Mouse (Mus musculus): ENCODE results near the gene Srd5a1. TPM values are rescaled to one million over a fixed set of nuclear protein-coding genes. Genes with fewer than 3 reads are reported as not detected.

The Srd5a1 gene
- polyA plus RNA-seq, 1 experiment from 2014 or later, result 6.8 TPM

- Histone ChIP-seq H3K27me3 (ENCODE audit: control insufficient read depth, insufficient read depth, low read length) (no peaks in the 10 kb centered on the region), H3K36me3 (ENCODE audit: control insufficient read depth, insufficient read depth) (no peaks in the 10 kb centered on the region), H3K4me1 (ENCODE audit: control insufficient read depth, insufficient read depth, low read length) (peaks cover 2% of the 10 kb centered on the region; the same call in 1 of the 2 replicates), H3K9me3 (replicated peaks; ENCODE audit: control insufficient read depth, low read length) (no peaks in the 10 kb centered on the region), H3K4me2 (ENCODE audit: low read depth, low read length) (no peak overlapping the region), H3K27ac (ENCODE audit: low read length) (no peak overlapping the region), H3K9ac (ENCODE audit: low read length) (no peak overlapping the region), H3K4me3 (ENCODE audit: low read length) (no peak overlapping the region)
- ATAC-seq (replicated peaks; ENCODE audit: extremely low read depth, insufficient read depth, low FRiP score), result no peak
- 53% methylated on average over 8 of the region's 8 CpGs for WGBS
Observed at GRCm38 (mm10) chr13:69593453-69593852, 17.8 kb downstream of the Srd5a1 start.

GRCm38 (mm10) chr13:69592226-69592625 lies 19.0 kb downstream of the Srd5a1 start:
- 83% methylated on average over 8 of the region's 8 CpGs for WGBS
- Histone ChIP-seq H3K4me1 (ENCODE audit: control insufficient read depth, insufficient read depth, low read length) (peaks cover 2% of the 10 kb centered on the region; the same call in 1 of the 2 replicates), H3K27me3 (ENCODE audit: control insufficient read depth, insufficient read depth, low read length) (no peaks in the 10 kb centered on the region), H3K27ac (ENCODE audit: low read length) (no peak overlapping the region), H3K4me2 (ENCODE audit: low read depth, low read length) (no peak overlapping the region), H3K36me3 (ENCODE audit: control insufficient read depth, insufficient read depth) (no peaks in the 10 kb centered on the region), H3K9ac (ENCODE audit: low read length) (no peak overlapping the region), H3K9me3 (replicated peaks; ENCODE audit: control insufficient read depth, low read length) (no peaks in the 10 kb centered on the region), H3K4me3 (ENCODE audit: low read length) (no peak overlapping the region)
- ATAC-seq (replicated peaks; ENCODE audit: extremely low read depth, insufficient read depth, low FRiP score), result no peak

DNA sequence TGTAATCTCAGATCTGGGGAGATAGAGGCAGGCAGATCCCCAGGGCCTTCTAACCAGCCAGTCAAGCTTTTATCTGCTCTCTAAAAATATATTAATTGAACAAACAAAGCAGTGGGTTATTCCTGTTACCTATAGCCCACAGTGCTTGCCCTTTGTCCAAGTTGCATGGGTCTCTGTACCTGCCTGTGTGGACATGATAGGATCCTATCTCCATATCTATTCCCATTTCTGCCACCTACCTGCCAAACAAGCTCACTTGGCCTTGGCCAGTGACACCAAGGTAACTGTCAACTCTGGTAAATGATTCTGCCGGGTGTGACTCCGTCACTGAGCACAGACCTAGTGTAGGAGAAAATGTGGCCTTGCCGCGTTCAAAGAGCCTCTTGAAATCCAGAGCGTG lies 19.9 kb downstream of the Srd5a1 start:
- no peak overlapping the region for H3K9ac ChIP-seq (ENCODE audit: low read length)
- 92% methylated on average over 5 of the region's 5 CpGs for WGBS
- no peak for ATAC-seq (replicated peaks; ENCODE audit: extremely low read depth, insufficient read depth, low FRiP score)
- H3K36me3 ChIP-seq (ENCODE audit: control insufficient read depth, insufficient read depth), result no peaks in the 10 kb centered on the region
- no peak overlapping the region for H3K27ac ChIP-seq (ENCODE audit: low read length)
- no peak overlapping the region for H3K4me2 ChIP-seq (ENCODE audit: low read depth, low read length)
- peaks cover 2% of the 10 kb centered on the region; the same call in 1 of the 2 replicates for H3K4me1 ChIP-seq (ENCODE audit: control insufficient read depth, insufficient read depth, low read length)
- no peak overlapping the region for H3K4me3 ChIP-seq (ENCODE audit: low read length)
- no peaks in the 10 kb centered on the region for H3K27me3 ChIP-seq (ENCODE audit: control insufficient read depth, insufficient read depth, low read length)
- H3K9me3 ChIP-seq (replicated peaks; ENCODE audit: control insufficient read depth, low read length), result no peaks in the 10 kb centered on the region

DNA sequence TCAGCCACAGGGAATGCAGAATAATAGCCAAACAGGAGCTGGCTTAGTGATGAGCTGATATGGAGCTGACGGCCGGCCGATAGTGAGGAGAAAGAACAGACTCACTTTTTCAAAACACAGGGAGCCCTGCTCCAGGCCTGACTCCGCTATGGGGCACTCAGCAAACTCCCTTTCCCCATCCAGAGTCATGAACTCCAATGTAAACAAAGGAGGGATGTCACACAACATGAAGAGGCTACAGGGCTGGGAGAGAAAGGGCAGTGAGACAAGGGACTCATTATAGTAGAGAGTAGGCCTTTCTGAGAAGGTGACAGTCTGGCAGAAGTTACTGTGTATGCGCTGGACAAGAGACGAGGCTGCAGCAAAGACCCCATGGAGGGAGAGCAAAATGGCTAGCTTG lies 23.0 kb downstream of the Srd5a1 start:
- H3K27me3 ChIP-seq (ENCODE audit: control insufficient read depth, insufficient read depth, low read length), result no peaks in the 10 kb centered on the region
- WGBS, result 40% methylated on average over 6 of the region's 6 CpGs

GRCm38 (mm10) chr13:69587849-69588248 lies 23.4 kb downstream of the Srd5a1 start:
- Histone ChIP-seq H3K9me3 (replicated peaks; ENCODE audit: control insufficient read depth, low read length) (no peaks in the 10 kb centered on the region), H3K27ac (ENCODE audit: low read length) (no peak overlapping the region), H3K27me3 (ENCODE audit: control insufficient read depth, insufficient read depth, low read length) (no peaks in the 10 kb centered on the region), H3K4me3 (ENCODE audit: low read length) (no peak overlapping the region), H3K9ac (ENCODE audit: low read length) (no peak overlapping the region), H3K4me2 (ENCODE audit: low read depth, low read length) (no peak overlapping the region), H3K4me1 (ENCODE audit: control insufficient read depth, insufficient read depth, low read length) (peaks cover 11% of the 10 kb centered on the region), H3K36me3 (ENCODE audit: control insufficient read depth, insufficient read depth) (no peaks in the 10 kb centered on the region)
- WGBS, result 57% methylated on average over 3 of the region's 3 CpGs
- no peak for ATAC-seq (replicated peaks; ENCODE audit: extremely low read depth, insufficient read depth, low FRiP score)

More for the DNA sequence above, 23.0 kb downstream of the Srd5a1 start:
- Histone ChIP-seq H3K4me2 (ENCODE audit: low read depth, low read length) (no peak overlapping the region), H3K9me3 (replicated peaks; ENCODE audit: control insufficient read depth, low read length) (no peaks in the 10 kb centered on the region), H3K4me3 (ENCODE audit: low read length) (no peak overlapping the region), H3K4me1 (ENCODE audit: control insufficient read depth, insufficient read depth, low read length) (peaks cover 11% of the 10 kb centered on the region), H3K27ac (ENCODE audit: low read length) (no peak overlapping the region), H3K36me3 (ENCODE audit: control insufficient read depth, insufficient read depth) (no peaks in the 10 kb centered on the region), H3K9ac (ENCODE audit: low read length) (no peak overlapping the region)
- ATAC-seq (replicated peaks; ENCODE audit: extremely low read depth, insufficient read depth, low FRiP score), result no peak

GRCm38 (mm10) chr13:69586337-69586736 lies 24.9 kb downstream of the Srd5a1 start:
- Histone ChIP-seq H3K4me3 (ENCODE audit: low read length) (no peak overlapping the region), H3K27me3 (ENCODE audit: control insufficient read depth, insufficient read depth, low read length) (no peaks in the 10 kb centered on the region), H3K27ac (ENCODE audit: low read length) (no peak overlapping the region), H3K9me3 (replicated peaks; ENCODE audit: control insufficient read depth, low read length) (no peaks in the 10 kb centered on the region), H3K4me2 (ENCODE audit: low read depth, low read length) (no peak overlapping the region), H3K9ac (ENCODE audit: low read length) (no peak overlapping the region), H3K36me3 (ENCODE audit: control insufficient read depth, insufficient read depth) (no peaks in the 10 kb centered on the region), H3K4me1 (ENCODE audit: control insufficient read depth, insufficient read depth, low read length) (peaks cover 11% of the 10 kb centered on the region)
- 66% methylated on average over 10 of the region's 10 CpGs for WGBS
- ATAC-seq (replicated peaks; ENCODE audit: extremely low read depth, insufficient read depth, low FRiP score), result no peak

DNA sequence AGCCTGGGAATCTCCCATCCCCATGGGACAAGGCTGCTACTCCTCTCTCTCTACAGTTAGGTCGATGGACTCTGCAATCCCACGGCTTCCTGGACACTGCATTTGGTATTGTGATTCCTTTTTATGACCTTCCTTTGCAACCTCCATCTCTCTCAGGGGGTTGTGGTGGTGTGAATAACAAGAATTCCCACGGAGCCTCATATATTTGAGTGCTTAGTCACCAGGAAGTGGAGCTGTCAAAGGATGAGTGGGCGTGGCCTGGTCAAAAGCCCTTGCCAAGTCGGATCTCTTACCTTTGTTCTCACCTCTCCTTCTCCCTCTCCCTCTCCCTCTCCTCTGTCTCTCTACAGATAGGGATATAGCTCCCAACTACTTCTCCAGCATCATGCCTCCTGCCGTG lies 25.4 kb downstream of the Srd5a1 start:
- Histone ChIP-seq H3K9me3 (replicated peaks; ENCODE audit: control insufficient read depth, low read length) (no peaks in the 10 kb centered on the region), H3K4me2 (ENCODE audit: low read depth, low read length) (no peak overlapping the region), H3K4me3 (ENCODE audit: low read length) (no peak overlapping the region), H3K27ac (ENCODE audit: low read length) (no peak overlapping the region), H3K4me1 (ENCODE audit: control insufficient read depth, insufficient read depth, low read length) (peaks cover 11% of the 10 kb centered on the region), H3K36me3 (ENCODE audit: control insufficient read depth, insufficient read depth) (no peaks in the 10 kb centered on the region), H3K27me3 (ENCODE audit: control insufficient read depth, insufficient read depth, low read length) (no peaks in the 10 kb centered on the region), H3K9ac (ENCODE audit: low read length) (no peak overlapping the region)
- 43% methylated on average over 6 of the region's 6 CpGs for WGBS
- no peak for ATAC-seq (replicated peaks; ENCODE audit: extremely low read depth, insufficient read depth, low FRiP score)

- Histone ChIP-seq H3K4me2 (ENCODE audit: low read depth, low read length) (no peak overlapping the region), H3K27me3 (ENCODE audit: control insufficient read depth, insufficient read depth, low read length) (no peaks in the 10 kb centered on the region), H3K27ac (ENCODE audit: low read length) (no peak overlapping the region), H3K36me3 (ENCODE audit: control insufficient read depth, insufficient read depth) (no peaks in the 10 kb centered on the region), H3K4me3 (ENCODE audit: low read length) (no peak overlapping the region), H3K9me3 (replicated peaks; ENCODE audit: control insufficient read depth, low read length) (no peaks in the 10 kb centered on the region), H3K9ac (ENCODE audit: low read length) (no peak overlapping the region), H3K4me1 (ENCODE audit: control insufficient read depth, insufficient read depth, low read length) (peaks cover 11% of the 10 kb centered on the region)
- ATAC-seq (replicated peaks; ENCODE audit: extremely low read depth, insufficient read depth, low FRiP score), result no peak
- 85% methylated on average over 6 of the region's 6 CpGs for WGBS
Observed at GRCm38 (mm10) chr13:69583591-69583990, 27.7 kb downstream of the Srd5a1 start.

DNA sequence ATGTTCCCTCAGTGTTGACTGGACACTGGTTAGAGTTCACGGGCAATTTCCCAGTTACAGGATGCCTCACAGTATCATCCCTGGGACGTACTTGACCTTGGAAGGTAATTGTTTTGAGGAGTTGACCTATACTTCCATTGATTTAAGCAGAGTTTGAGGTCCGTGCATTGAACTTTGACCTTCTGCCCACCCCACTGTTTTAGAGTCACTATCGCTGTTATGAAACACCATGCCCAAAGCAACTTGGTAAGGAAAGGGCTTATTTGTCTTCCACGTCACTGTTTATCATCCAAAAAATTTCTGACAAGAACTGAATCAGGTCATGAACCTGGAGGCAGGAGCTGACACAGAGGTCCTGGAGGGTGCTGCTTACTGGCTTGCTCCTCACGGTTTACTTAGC lies 28.8 kb downstream of the Srd5a1 start:
- ATAC-seq (replicated peaks; ENCODE audit: extremely low read depth, insufficient read depth, low FRiP score), result no peak
- WGBS, result 89% methylated on average over 6 of the region's 6 CpGs
- Histone ChIP-seq H3K4me2 (ENCODE audit: low read depth, low read length) (no peak overlapping the region), H3K36me3 (ENCODE audit: control insufficient read depth, insufficient read depth) (no peaks in the 10 kb centered on the region), H3K27ac (ENCODE audit: low read length) (no peak overlapping the region), H3K9me3 (replicated peaks; ENCODE audit: control insufficient read depth, low read length) (no peaks in the 10 kb centered on the region), H3K4me1 (ENCODE audit: control insufficient read depth, insufficient read depth, low read length) (peaks cover 11% of the 10 kb centered on the region), H3K4me3 (ENCODE audit: low read length) (no peak overlapping the region), H3K27me3 (ENCODE audit: control insufficient read depth, insufficient read depth, low read length) (no peaks in the 10 kb centered on the region), H3K9ac (ENCODE audit: low read length) (no peak overlapping the region)

Measured in heart, embryonic 16.5 days (tissue).